Mouse (Mus musculus): Measurements from ENCODE around the gene Gm3468.
"Not testable (repeated sequence)": the region's sequence is repeated elsewhere in the genome, so short reads cannot be mapped to it uniquely, and the experiment has no call there.

The Gm3468 gene

DNA sequence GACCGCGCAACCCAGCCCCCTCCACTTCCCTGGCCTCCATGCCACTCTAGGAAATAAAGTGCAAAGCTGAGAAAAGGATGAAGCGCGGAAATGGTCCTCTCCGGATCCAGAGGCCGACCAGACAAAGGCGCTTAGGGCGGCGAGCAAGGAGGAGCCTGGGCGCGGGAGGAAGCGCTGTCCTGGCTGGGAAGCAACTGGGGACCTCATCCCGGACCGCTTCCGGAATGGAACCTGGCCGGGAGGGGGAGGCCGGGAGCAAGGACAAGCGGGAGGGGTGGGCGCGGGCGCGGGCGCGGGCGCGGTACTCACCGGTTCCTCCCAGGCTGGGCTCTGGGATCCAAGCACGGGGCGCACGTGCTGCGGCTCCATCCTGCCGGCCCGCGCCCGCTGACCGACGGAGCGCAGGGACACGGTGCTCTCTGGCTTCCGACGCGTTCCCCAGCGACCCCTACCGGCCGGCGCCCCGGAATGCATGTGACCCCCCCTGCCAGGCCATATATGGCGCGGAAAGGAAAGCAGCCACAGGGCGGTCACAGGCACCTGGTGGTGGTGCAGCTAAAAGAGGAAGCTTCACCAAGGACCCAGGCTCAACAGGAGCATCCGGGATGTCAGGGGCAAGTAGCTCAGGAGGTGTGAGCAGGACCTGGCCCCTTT lies at the start of gene Gm3468:
Gm3468 (minus strand) TSS at position 394 of the 654 bp plus-strand sequence.
- DNase-seq (ENCODE audit: low spot score): peak; percentile 65

- not testable (repeated sequence) for DNase-seq (ENCODE audit: low spot score)
These were observed 17.2 kb upstream of the Gm3468 start, which contains the start of gene Gm3476 for GRCm38 (mm10) chr14:6125707-6126106. Gm3476 (minus strand) TSS chr14:6125807.

DNA sequence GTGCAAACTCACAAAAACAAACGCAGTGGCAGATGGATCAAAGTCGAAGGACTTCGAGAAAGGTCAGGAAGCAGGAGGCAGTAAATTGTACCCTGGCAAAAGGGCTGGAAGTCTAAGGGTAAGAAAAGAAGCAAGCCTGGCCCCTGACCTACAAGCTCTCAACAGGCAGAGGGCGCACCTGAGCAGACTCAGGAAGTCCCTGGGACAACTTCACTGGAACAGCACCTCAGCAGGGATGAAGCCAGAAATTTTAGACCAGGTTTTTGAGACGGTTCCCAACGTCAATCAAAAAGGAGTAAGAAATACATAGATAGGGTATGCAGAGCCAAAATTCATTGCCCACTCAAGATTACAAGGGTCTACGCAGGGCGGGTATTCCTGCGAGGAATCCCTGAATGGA lies 965 bp downstream of the Gm3468 start:
- DNase-seq (ENCODE audit: low spot score): peak; percentile 0

DNA sequence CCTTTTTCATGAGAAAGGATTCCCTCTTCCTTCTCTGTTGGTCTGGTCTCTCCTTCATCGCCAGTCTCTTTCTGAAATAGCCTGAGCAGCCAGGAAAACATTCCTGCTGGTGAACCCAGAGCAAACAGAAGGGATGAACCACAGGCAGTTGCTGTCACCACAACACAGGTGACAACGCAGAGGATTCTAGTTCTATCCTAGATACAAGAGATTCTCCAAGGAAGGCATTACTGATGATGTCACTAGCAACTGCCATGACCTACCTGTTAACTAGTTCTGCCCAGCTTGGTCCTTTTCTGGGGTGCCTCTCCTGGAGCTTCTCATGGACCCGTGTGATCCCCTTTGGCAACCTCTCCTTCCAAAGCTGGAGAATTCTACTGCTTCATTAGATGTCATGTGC lies 14.6 kb downstream of the Gm3468 start, which contains the start of gene Gm8206:
Gm8206 (minus strand) TSS at position 101 of the 400 bp plus-strand sequence.
- not testable (repeated sequence) for DNase-seq (ENCODE audit: low spot score)

DNA sequence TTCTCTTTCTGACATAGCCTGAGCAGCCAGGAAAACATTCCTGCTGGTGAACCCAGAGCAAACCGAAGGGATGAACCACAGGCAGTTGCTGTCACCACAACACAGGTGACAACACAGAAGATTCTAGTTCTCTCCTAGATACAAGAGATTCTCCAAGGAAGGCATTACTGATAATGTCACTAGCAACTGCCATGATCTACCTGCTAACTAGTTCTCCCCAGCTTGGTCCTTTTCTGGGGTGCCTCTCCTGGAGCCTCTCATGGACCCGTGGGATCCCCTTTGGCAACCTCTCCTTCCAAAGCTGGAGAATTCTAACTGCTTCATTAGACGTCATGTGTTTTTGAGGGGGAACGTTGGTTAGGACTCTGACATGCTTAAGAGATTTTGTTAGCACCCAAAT lies 50.3 kb downstream of the Gm3468 start, which contains the start of gene Gm6337:
Gm6337 (minus strand) TSS at position 101 of the 400 bp plus-strand sequence.
- DNase-seq (ENCODE audit: low spot score): not testable (repeated sequence)
